Mouse (Mus musculus) monocyte, adult 5-6 weeks (primary cell): ENCODE results near the gene H6pd. TPM values are rescaled to one million over a fixed set of nuclear protein-coding genes. Genes with fewer than 3 reads are reported as not detected.

Experiments
- ATAC-seq: fragments of 153-309, 156-312 bp; replicated peaks from 2 replicates; pipeline ENCODE4 v1.8.0; 2017; ENCODE audit warnings: mild to moderate bottlenecking; ENCODE audit not compliant: low TSS enrichment, insufficient number of reproducible peaks, severe bottlenecking, poor library complexity, low FRiP score
- total RNA-seq: library from RNA; stranded (forward); fragments of 200-1000, 200-491, 200-594 nt; gene quantifications from 3 replicates; pipeline ENCODE4 v1.2.3, GENCODE M21; 2017

H6pd gene
- total RNA-seq, 1 experiment from 2014 or later, result 19.1 TPM

DNA sequence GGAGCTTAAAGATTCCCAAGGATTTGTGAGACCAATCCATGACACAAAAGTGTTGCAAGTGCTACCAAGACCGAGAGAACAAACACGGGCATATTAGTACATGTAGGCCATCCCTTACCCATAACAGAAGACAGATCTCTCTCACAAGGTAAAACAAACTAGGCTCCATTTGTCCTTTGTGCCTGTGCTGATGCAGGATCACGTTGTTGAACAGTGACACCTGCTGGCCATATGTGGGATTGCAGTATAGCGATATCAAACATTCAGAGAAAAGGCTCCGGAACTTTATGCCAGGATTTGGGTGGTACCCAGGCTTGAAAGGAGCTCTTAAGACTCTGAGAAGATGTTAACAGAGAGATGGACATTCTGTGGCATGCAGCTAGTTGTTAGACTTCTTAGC, 50.3 kb downstream of the H6pd start:
- 0 out of 2 replicates have a peak, but pooled peaks have one; percentile 32 for ATAC-seq

DNA sequence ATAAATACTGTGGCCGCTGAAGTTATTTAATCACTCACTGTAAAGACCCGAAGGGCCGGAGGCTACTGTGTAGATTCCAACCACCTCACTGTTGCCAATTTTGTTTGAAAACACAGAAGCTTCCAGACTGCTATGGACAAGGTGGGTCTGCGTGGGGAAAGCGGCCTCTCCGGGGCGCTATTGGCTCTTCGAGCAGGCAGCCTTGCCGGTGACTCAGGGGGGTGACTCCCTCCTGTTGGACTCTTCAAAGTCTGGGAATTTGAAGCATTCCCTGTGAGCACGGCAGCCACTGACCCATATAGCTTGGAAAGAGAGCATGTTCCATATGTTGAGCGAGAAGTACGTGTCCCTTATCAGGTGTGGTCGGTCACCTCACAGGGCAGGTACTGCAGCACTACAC, 52.8 kb downstream of the H6pd start:
- no peak for ATAC-seq

DNA sequence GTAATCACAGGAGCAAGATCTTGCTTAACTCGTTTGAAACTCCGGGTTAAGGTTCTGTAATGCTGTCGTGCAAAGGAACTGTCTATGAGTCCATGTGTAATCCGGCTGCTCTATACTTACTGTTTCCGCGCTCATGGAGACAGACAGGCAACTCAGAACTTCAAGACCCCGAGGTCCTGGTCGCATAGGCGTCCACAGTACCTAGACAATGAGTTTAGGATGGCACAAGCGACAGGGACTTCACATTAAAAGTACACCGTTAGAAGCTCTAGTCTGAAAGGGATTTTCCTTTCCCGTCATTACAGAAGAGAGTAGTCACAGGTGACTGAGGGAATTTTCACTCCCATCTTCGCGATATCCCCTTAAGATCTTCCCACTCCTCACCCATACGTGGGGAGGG, 53.2 kb downstream of the H6pd start:
- no peak for ATAC-seq

GRCm38 (mm10) chr4:149954893-149955439, 53.9 kb downstream of the H6pd start, which contains the start of gene Spsb1:
Gene Spsb1 (minus strand): TSS chr4:149955043.
- peak; percentile 95 for ATAC-seq

- no peak for ATAC-seq
Measured at GRCm38 (mm10) chr4:149953621-149954481, 55.0 kb downstream of the H6pd start.

DNA sequence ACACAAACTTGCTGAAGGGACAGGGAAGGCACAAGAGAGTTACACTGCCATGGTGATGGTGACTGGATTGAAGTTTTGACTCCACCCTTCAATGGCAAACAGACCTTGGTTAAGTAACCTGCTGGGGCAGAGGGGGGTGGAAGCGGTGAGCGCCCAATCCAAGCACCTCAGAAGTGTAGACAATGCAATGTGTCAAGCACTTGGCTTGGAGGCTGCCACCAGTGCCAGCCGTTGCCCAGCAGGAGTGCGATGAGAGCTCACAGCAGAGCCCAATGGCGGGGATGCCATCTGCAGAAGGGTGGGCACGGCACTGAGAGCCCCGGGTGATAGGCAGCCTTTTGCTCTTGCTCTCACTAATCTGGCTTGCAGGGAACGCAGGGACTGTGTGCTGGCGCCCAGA, 56.6 kb downstream of the H6pd start:
- no peak for ATAC-seq

DNA sequence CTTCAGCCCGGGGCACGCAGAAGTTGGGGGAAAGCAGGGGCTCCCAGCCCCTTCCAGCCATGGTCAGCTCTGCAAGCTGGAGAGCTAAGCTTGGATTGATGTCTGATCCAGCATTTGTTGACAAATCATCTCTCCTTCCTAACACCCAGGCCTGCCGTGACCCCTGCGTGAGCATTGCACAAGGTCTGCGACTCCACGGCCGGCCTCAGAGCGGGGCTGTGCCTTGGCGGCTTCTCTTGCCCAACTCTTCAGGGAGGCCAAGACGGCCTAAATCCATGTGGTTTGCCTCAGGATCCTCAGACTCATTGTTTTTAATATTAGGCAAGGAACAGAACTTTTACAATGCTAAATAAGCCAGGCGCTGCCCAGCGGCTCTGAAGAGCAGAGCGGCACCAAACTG, 57.6 kb downstream of the H6pd start:
- ATAC-seq, result no peak

- no peak for ATAC-seq
Measured at GRCm38 (mm10) chr4:149949691-149950090, 59.1 kb downstream of the H6pd start.

GRCm38 (mm10) chr4:149948119-149948518, 60.7 kb downstream of the H6pd start:
- ATAC-seq, result no peak

- ATAC-seq, result no peak
Measured at GRCm38 (mm10) chr4:149947396-149947795, 61.4 kb downstream of the H6pd start.

DNA sequence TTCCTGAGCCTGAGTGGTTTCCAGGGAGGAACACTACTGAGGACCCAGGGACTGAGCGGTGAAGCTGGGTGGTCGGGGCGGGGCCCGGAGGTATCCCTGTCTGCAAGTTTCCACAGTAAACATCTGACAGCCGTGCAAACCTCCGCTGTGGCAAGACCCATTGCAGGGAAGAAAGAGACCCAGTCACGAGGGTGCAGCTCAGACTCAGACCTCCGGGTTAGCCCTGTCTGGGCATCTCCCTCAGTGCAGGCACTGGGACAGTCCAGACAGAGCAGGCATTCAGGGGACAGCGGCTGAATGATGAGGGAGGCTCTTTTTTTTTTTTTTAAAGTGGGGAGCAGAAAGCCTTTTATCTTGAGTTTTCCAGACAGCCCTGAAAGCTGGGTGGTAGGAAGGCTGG, 63.6 kb downstream of the H6pd start:
- ATAC-seq, result no peak

DNA sequence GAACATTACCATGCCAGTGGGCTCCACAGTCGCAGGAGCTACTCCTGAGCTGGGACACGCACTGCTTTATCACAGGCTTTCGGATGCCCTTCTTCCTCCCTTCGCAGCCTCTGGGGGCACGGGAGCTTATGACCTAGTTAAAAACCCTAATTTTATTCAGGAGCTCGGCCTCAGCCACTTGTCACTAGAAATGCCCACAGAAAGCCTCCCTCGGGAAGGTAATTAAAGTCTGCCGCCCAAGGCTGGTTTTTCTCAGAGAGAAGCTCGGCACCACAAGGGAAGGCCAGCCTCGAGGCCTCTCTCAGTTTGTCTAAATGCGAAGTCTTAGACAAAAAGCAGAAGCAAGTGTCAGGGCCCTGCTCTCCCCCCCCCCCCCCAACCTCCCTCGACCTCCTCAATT, 64.6 kb downstream of the H6pd start:
- ATAC-seq, result no peak

DNA sequence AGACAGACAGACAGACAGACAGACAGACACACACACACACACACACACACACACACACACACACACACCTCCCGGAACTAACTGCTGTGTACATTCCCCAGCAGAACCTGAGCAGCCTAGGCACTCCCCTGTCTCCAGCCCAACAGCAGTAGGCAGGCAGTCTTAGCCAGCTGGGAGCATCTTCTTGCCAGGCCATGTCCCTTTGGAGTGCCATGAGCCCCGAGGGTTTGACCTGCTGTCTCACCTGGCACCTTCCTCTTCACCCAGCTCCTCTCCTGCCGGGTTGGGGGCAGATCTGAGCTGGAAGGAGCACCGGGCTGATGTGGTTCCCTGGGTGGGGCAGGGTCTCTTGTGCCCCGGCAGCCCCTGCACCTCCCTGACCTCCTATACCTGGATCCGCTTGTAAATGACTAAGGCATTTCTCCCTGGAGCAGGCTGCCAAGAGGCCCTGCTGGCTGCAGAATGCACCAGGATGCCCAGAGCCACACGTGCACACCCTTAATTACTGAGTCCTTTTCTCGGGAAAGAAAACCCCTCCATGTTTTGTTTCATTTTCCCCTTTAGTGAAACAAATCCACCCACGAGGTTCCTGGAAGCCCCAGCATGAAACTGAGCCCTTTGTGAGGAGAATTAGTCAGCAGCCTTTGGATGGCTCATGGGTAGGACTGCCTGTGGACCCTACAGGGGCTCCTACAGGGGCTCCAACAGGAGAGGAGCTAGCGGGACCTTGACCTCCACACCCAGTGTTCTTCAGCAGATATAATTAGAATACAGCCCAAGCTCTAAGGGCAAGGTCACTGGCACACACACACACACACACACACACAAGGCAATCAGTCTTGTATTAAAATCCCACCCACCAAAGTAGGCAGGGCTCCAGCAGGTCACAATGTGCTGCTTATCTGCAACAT, 65.7 kb downstream of the H6pd start:
- no peak for ATAC-seq

- no peak for ATAC-seq
Measured at GRCm38 (mm10) chr4:149941067-149941755, 67.6 kb downstream of the H6pd start.

- no peak for ATAC-seq
Measured at GRCm38 (mm10) chr4:149938701-149939100, 70.1 kb downstream of the H6pd start.

DNA sequence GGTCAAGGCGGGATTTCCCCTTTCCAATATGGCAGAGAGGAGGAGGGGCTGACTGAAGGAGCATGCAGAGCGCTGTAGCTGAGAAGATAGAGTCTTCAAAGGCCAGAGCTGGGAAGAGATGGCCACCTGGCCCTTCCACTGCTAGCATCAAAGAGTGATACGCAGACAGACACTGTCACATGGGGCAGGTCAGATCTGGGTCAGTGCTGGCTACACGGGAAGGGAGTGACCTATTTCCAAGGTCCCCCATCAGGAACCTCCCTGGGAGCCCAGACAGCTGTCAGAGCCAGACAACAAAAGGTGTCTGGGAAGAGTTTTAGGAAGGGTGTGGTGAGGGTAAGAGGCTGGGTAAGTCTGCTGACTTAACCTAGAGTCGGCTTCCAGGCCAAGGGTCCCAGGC, 71.9 kb downstream of the H6pd start:
- ATAC-seq, result no peak

DNA sequence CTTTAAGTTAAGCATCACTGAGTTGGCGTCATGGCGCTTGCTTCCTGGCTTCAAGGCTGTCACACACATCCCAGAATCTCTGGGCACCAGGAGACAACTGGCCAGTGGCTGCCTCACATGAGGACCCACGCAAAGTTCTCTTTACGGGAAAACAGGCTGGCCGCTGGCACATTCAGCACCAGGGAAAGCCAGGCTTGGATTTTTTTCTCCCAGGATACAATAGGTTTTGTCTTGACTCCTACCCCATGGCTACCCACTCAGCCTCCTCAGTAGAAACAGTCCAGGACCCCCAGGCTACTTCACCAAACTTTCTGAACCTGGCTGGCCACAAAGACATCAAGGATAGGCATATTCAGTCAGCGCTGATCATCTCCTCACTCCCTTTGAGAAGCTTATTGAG, 73.4 kb downstream of the H6pd start:
- ATAC-seq, result no peak

DNA sequence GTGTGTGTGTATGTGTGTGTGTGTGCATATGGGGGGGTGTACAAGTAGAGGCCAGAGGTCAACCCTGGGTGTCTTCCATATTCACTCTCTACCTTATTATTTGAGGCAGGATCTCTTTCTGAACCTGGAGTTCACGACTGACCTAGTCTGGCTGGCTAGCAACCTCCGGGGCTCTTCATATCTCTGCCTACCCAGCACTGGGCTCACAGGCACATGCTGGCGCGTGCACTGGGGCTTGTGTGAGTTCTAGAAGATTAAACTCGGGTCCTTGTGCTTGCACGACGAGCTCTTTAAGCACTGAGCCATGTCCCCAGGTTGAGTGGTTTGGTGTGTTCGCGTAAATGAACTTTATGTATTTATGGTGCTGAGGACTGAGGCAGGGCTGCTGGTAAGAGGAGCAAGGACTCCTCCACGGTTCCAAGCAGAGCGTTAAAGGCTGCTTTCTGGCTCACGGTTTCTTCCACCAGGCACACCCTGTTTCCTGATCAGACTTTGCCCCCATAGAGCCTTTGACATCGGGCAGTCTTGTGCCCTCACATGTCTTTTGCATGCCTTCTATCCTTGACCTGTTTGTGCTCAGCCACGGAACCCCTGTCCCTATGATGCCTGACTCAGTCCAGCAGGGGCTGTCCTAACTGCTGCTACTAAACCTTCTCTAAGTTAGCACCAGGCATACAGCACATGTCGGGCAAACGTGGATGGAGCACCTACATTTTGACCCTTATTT, 75.1 kb downstream of the H6pd start:
- no peak for ATAC-seq
